ENCODE assay signal across 11 mouse cellular contexts in the genomic region with DNA sequence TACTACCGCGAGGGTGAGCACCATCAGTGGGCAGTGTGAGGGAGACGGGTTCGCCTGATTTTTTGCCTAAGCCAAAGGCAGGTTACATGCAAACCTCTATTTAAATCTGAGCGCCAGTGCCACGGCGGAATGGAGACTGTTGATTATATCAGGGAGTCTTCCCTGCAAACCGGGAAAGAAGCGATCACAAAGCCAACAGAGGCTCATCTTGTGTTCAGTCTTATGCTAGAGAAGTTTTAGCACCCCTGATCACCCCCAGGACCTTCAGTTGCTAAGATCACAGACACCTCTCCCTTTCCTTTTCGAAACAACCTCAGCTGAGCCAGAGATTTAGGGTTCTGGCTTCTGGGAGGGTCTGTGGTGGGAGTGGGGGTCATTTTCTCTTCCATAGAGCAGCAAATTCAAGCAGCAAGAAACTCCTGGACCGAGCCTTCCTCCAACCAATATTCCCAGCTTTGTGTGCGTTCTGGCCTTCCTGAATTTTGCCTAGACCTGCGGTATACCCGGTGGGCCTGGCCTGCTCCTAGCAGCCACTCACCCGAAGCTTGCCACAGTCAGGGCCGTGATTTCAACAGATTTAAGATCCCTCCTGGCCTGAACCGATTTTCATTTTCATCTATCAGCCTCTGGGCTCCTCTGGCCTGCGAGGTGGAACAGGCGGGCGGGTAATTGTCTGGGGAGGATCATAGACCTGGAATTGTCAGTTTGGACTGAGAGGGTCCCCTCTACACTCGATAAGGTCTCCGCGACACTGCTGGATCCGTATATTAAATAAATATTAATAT. TPM values are rescaled to one million over a fixed set of nuclear protein-coding genes. Genes with fewer than 3 reads are reported as not detected.
DNase-seq lines count a peak whose midpoint lies in the region; ATAC-seq lines count a peak whose summit lies in the region.
"Had no signal": no experiment of that assay in that cellular context is flagged by ENCODE, and none has a peak within 500 bp of the region (broad histone marks: within the 10 kb centered on the region; RNA-seq: fewer than 3 reads in every experiment).

No protein-coding gene starts in this region.

- H3K4me3 ChIP-seq in hindbrain, embryonic 13.5 days = peak overlapping the region; percentile 50
- peak overlapping the region; percentile 55 for H3K4me3 ChIP-seq in neural tube, embryonic 11.5 days (ENCODE audit: low read depth, low read length)
- H3K4me3 ChIP-seq: heart, adult 2 months had no signal

- WGBS in hindbrain, embryonic 13.5 days = 3% methylated on average over 24 of the region's 24 CpGs
- 2% methylated on average over 24 of the region's 24 CpGs for WGBS in neural tube, embryonic 11.5 days

- intact Hi-C loops in heart, postnatal 10 days (cut with DNase I) = no loop called here

- peak overlapping the region; percentile 88 for H3K9ac ChIP-seq in hindbrain, embryonic 13.5 days
- H3K9ac ChIP-seq in neural tube, embryonic 11.5 days (ENCODE audit: low read length) = peak overlapping the region; percentile 95

- no peaks in the 10 kb centered on the region for H3K9me3 ChIP-seq in hindbrain, embryonic 13.5 days
- no peaks in the 10 kb centered on the region for H3K9me3 ChIP-seq in neural tube, embryonic 11.5 days (ENCODE audit: control insufficient read depth, low read length)

- peak; percentile 43 for DNase-seq in embryo, embryonic 10 days (ENCODE audit: low spot score)
- DNase-seq in embryo, embryonic 9.5 days (ENCODE audit: extremely low spot score) = no peak
- DNase-seq in embryo, embryonic 11 days = peak; percentile 52
- DNase-seq in neural tube, embryonic 11.5 days (ENCODE audit: low spot score) = peak; percentile 65
- DNase-seq in heart, postnatal 10 days = no peak
- DNase-seq in MN1 (ENCODE audit: low spot score) = no peak
- DNase-seq: heart, adult 2 months had no signal

- peaks cover 42% of the 10 kb centered on the region for H3K4me1 ChIP-seq in hindbrain, embryonic 13.5 days (replicated peaks)
- peaks cover 8% of the 10 kb centered on the region; the same call in 1 of the 2 replicates for H3K4me1 ChIP-seq in neural tube, embryonic 11.5 days (ENCODE audit: control insufficient read depth, insufficient read depth, low read length)

- H3K36me3 ChIP-seq in hindbrain, embryonic 13.5 days = no peaks in the 10 kb centered on the region
- H3K36me3 ChIP-seq in neural tube, embryonic 11.5 days (ENCODE audit: control insufficient read depth, insufficient read depth, low read length) = no peaks in the 10 kb centered on the region

- H3K4me2 ChIP-seq in hindbrain, embryonic 13.5 days = peak overlapping the region; percentile 69
- peak overlapping the region; percentile 84 for H3K4me2 ChIP-seq in neural tube, embryonic 11.5 days (ENCODE audit: low read depth)

- H3K27ac ChIP-seq in hindbrain, embryonic 13.5 days = peak overlapping the region; percentile 97
- H3K27ac ChIP-seq in neural tube, embryonic 11.5 days (ENCODE audit: low read depth, low read length) = peak overlapping the region; percentile 93
- H3K27ac ChIP-seq: heart, adult 2 months had no signal

- peaks cover 88% of the 10 kb centered on the region for H3K27me3 ChIP-seq in hindbrain, embryonic 13.5 days
- peaks cover 88% of the 10 kb centered on the region for H3K27me3 ChIP-seq in neural tube, embryonic 11.5 days (ENCODE audit: control insufficient read depth, insufficient read depth, low read length)

- ATAC-seq in hindbrain, embryonic 13.5 days (ENCODE audit: low FRiP score) = no peak
- ATAC-seq in neural tube, embryonic 11.5 days (ENCODE audit: insufficient read depth, low FRiP score, low TSS enrichment) = no peak
- ATAC-seq in megakaryocyte, adult 5-6 weeks (ENCODE audit: poor library complexity, severe bottlenecking) = no peak

RNA-seq across cellular contexts. Expression of gene Zic1, which starts 17.1 kb away (rescaled TPM):
- polyA plus RNA-seq in hindbrain, embryonic 13.5 days (2015; fragmentation: Nextera tagmentation; extraction: Ambion mirVana) = 13.7 and 21.3 TPM in 2 replicates
- 17.3 and 17.9 TPM in 2 replicates for polyA plus RNA-seq in neural tube, embryonic 11.5 days (2014; fragmentation: Nextera tagmentation; extraction: Ambion mirVana)
- total RNA-seq in megakaryocyte, adult 5-6 weeks (2015) = not detected in 2 replicates
- total RNA-seq in megakaryocyte, adult 5-6 weeks (2017) = not detected in 2 replicates
- total RNA-seq in heart, postnatal 10 days (2021) = under 1 TPM; 0.10 to 0.12 TPM
- total RNA-seq: heart, adult 2 months had no signal
- polyA plus RNA-seq: intestine, embryonic 16.5 days had no signal

RNA-seq across cellular contexts. Expression of gene Zic4, which starts 20.4 kb away (rescaled TPM):
- polyA plus RNA-seq in hindbrain, embryonic 13.5 days (2015; fragmentation: Nextera tagmentation; extraction: Ambion mirVana) = 42.7 and 58.2 TPM in 2 replicates
- 52.2 and 58.1 TPM in 2 replicates for polyA plus RNA-seq in neural tube, embryonic 11.5 days (2014; fragmentation: Nextera tagmentation; extraction: Ambion mirVana)
- not detected in 2 replicates for total RNA-seq in megakaryocyte, adult 5-6 weeks (2015)
- total RNA-seq in megakaryocyte, adult 5-6 weeks (2017) = not detected in 2 replicates
- total RNA-seq in heart, postnatal 10 days (2021) = not detected
- total RNA-seq: heart, adult 2 months had no signal
- polyA plus RNA-seq: heart, adult 2 months; intestine, embryonic 16.5 days; liver, embryonic 16.5 days had no signal

Comparison
In these comparisons a context has a peak if more than half of its experiments do, and no peak if none do; other contexts are left out.
1. DNase-seq: peak in embryo, embryonic 10 days (single experiment), embryo, embryonic 11 days (single experiment) and neural tube, embryonic 11.5 days (single experiment); none in embryo, embryonic 9.5 days (single experiment), heart, postnatal 10 days (0 of 2) and MN1 (single experiment).